Mouse (Mus musculus) heart, embryonic 12.5 days (tissue): ENCODE data around the gene Cntn4. TPM values are rescaled to one million over a fixed set of nuclear protein-coding genes. Genes with fewer than 3 reads are reported as not detected.

Source experiments
- ATAC-seq: fragments of 200-750 bp; cut with Nextera tagmentation; 2 replicates; pipeline ENCODE4 v1.8.0; 2017; ENCODE audit warnings: moderate TSS enrichment, moderate library complexity; ENCODE audit not compliant: insufficient number of reproducible peaks, low FRiP score
- H3K27ac ChIP-seq: fragments of 300-500 bp; sonication (generic); 2 replicates; pipeline ENCODE4 v1.5.1; 2016; ENCODE audit warnings: mild to moderate bottlenecking, moderate library complexity; ENCODE audit not compliant: poor library complexity, severe bottlenecking
- H3K27me3 ChIP-seq: fragments of 300-500 bp; sonication (generic); replicated peaks from 2 replicates; pipeline ENCODE4 v1.6.1; 2016; ENCODE audit warnings: mild to moderate bottlenecking, moderate library complexity
- H3K36me3 ChIP-seq: fragments of 300-500 bp; sonication (generic); 2 replicates; pipeline ENCODE4 v1.6.1; 2016; ENCODE audit warnings: mild to moderate bottlenecking, moderate library complexity
- H3K4me1 ChIP-seq: fragments of 300-500 bp; sonication (generic); replicated peaks from 2 replicates; pipeline ENCODE4 v1.6.1; 2016; ENCODE audit warnings: mild to moderate bottlenecking
- H3K4me2 ChIP-seq: fragments of 300-500 bp; sonication (generic); 2 replicates; pipeline ENCODE4 v1.6.1; 2016; ENCODE audit warnings: mild to moderate bottlenecking, moderate library complexity
- H3K4me3 ChIP-seq: fragments of 300-500 bp; sonication (generic); 2 replicates; pipeline ENCODE4 v1.5.1; 2016; ENCODE audit warnings: mild to moderate bottlenecking
- H3K9ac ChIP-seq: fragments of 300-500 bp; sonication (generic); 2 replicates; pipeline ENCODE4 v1.6.1; 2016; ENCODE audit warnings: mild to moderate bottlenecking, moderate library complexity
- H3K9me3 ChIP-seq: fragments of 300-500 bp; sonication (generic); replicated peaks from 2 replicates; pipeline ENCODE4 v1.6.1; 2016; ENCODE audit warnings: mild to moderate bottlenecking, moderate library complexity
- WGBS: fragments of 180-500 bp; shearing (Covaris S2); methylation state at CpG from one replicate; pipeline ENCODE4 v1.1.7; 2016; 5-methylcytosine and 5-hydroxymethylcytosine counted together
- polyA plus RNA-seq: library from polyadenylated mRNA; unstranded; fragments of >200 nt; fragmentation: Nextera tagmentation; extraction: Ambion mirVana; gene quantifications from 2 replicates; pipeline ENCODE4 v1.2.1, GENCODE M21; 2016

Cntn4 gene
- polyA plus RNA-seq, 1 experiment from 2014 or later: 1.9 TPM

DNA sequence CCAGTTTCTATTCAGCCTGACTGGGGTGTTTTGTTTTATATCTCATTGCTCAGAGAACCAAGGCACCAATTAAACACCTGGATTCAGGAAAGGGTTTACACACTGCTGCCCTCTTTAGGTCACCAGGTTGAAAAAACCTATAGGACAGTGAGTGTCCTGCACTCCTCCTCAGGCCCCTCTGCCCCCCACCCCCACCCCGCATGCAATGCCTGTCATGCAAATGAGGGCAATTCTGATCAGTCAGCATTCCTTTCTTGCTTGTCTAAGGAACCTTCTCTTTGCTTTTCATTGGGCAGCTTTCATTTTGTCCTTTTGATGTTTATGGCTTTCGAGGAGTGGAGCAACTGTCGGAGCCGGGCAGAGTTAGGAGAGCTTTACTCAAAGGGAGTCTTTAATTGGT lies 969.5 kb downstream of the Cntn4 start:
- H3K9me3 ChIP-seq: no peaks in the 10 kb centered on the region
- WGBS: 53% methylated on average over 4 of the region's 4 CpGs
- no peak overlapping the region for H3K4me3 ChIP-seq
- no peaks in the 10 kb centered on the region for H3K4me1 ChIP-seq
- no peak overlapping the region for H3K9ac ChIP-seq
- no peaks in the 10 kb centered on the region for H3K27me3 ChIP-seq
- no peak overlapping the region for H3K27ac ChIP-seq
- no peak for ATAC-seq
- no peak overlapping the region for H3K4me2 ChIP-seq
- no peaks in the 10 kb centered on the region for H3K36me3 ChIP-seq

DNA sequence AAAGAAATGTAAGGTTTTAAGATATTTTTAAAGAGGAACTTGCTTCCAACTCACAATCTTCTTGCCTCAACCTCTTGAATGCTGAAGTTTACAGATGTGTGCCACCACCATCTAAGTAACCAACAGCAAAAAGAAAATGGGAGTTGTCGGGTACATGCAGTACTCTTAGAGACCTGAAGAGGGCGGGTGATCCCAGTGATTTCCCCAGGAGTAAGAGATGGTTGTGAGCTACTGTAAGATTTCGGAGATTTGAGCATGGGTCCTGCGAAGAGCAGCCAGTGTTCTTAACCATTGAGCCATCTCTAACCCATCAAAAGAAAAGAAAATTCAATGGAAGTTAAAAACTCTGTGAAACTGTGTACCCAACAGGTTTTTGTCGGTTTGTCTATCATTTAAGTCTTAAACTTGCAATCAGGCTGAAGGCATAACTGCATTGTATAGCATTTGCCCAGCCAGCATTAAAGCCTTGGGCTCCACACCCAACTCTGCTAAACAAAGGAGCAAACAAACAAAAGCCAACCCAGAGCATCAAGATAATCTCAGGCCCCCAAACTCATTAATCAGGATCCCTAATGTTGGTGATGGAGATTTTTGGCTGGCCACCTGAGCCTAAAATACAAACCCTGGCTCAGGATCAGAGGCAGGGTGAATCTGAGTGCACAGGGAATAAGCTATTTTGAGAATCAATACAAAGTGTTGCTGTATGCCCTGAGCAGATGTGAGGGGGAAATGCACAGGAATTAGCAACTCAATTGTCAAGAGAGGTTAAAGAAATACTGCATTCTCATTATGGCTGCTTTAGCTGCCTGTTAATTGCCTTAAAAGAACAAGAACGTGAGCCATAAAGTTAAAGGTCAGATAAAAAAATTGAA lies 986.6 kb downstream of the Cntn4 start:
- 39% methylated on average over 6 of the region's 6 CpGs for WGBS
- no peak for ATAC-seq
- Histone ChIP-seq H3K36me3 (no peaks in the 10 kb centered on the region), H3K9ac (no peak overlapping the region), H3K4me2 (no peak overlapping the region), H3K9me3 (no peaks in the 10 kb centered on the region), H3K27ac (no peak overlapping the region), H3K4me1 (no peaks in the 10 kb centered on the region), H3K4me3 (no peak overlapping the region), H3K27me3 (no peaks in the 10 kb centered on the region)

DNA sequence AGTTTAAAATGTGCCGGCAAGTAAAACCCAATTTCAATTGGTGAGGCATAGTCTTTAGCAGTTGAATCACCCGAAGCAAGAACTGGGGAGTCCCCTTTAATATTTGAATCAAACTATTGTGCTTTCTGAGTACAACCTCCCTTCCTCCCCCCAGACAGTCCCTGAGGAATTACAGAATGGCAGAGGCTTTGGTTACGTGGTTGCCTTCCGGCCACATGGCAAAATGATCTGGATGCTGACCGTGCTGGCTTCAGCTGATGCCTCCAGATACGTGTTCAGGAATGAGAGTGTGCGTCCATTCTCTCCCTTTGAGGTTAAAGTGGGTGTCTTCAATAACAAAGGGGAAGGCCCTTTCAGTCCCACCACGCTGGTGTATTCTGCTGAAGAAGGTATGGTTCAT lies 998.1 kb downstream of the Cntn4 start:
- WGBS: 80% methylated on average over 8 of the region's 8 CpGs
- Histone ChIP-seq H3K27me3 (no peaks in the 10 kb centered on the region), H3K9ac (no peak overlapping the region), H3K9me3 (no peaks in the 10 kb centered on the region), H3K4me1 (no peaks in the 10 kb centered on the region), H3K36me3 (no peaks in the 10 kb centered on the region), H3K27ac (no peak overlapping the region), H3K4me2 (no peak overlapping the region), H3K4me3 (no peak overlapping the region)
- no peak for ATAC-seq

DNA sequence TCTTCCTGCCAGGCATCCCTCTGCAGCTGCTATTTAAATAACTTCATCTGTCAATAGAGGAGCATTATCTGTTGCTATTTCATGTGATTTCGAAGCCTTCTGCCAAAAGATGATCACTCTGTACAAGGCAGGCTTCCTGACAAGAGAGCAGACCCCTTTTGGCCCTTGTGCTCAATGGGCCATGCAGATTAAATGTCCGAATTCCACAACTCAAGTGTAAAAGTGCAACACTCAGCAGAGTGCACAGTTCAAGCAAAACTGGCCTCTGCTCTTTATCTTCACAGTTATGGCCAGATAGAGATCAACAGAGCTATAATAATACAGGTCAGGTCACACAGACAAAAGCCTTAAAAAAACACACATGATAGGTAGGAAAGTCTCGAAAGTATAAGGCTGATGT lies 1024.5 kb downstream of the Cntn4 start:
- Histone ChIP-seq H3K4me2 (no peak overlapping the region), H3K9ac (no peak overlapping the region), H3K9me3 (no peaks in the 10 kb centered on the region), H3K4me3 (no peak overlapping the region), H3K27me3 (no peaks in the 10 kb centered on the region), H3K4me1 (no peaks in the 10 kb centered on the region), H3K36me3 (no peaks in the 10 kb centered on the region), H3K27ac (no peak overlapping the region)
- WGBS: 62% methylated on average over 3 of the region's 3 CpGs
- ATAC-seq: no peak

DNA sequence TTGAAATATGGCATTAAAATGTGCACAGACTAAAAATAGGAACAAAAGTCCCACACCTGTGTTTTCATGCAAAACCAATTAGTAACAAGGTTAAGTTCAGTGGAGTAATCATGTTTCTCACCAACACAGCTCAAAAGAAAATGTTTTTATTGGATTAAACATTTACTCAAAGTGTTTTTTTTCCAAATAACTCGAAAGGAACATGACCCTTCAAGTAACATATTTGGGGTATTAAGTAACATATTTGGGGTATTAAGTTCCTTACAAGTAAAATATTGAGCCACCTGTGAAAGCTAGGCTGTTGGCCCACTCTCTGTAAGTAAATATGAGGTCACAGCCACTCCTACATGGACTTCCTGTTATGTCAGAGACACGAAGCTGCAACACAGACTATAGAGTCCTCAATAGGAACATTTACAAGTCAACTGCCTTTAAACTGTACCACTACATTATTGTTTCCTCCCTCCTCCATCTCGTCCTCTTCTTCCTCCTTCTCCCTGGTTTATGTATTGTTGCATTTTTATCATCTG lies 1028.1 kb downstream of the Cntn4 start:
- H3K9ac ChIP-seq: no peak overlapping the region
- 46% methylated on average over 3 of the region's 3 CpGs for WGBS
- H3K27ac ChIP-seq: no peak overlapping the region
- no peaks in the 10 kb centered on the region for H3K36me3 ChIP-seq
- ATAC-seq: no peak
- no peaks in the 10 kb centered on the region for H3K4me1 ChIP-seq
- H3K4me2 ChIP-seq: no peak overlapping the region
- H3K4me3 ChIP-seq: no peak overlapping the region
- no peaks in the 10 kb centered on the region for H3K9me3 ChIP-seq
- no peaks in the 10 kb centered on the region for H3K27me3 ChIP-seq

DNA sequence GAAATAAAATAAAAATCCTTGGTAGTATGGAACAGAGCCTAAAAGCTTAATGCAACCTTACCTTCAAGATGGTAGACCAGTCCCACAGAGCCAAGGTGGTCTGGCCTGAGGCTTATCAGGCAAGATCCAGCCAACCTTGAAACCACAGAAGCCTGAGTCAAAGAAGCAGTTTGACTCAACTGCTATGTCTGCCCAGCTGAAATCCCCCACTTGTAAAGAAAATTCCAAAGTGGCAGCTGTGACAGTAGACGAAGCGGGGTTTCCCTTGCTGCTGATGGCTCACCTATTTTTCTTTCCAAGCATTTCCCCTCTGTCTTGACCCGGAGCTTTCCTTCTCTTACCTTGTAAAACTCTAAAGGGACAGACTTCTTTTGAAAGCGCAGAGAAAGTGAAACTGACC lies 1048.2 kb downstream of the Cntn4 start:
- ATAC-seq: no peak
- WGBS: 74% methylated on average over 4 of the region's 4 CpGs

DNA sequence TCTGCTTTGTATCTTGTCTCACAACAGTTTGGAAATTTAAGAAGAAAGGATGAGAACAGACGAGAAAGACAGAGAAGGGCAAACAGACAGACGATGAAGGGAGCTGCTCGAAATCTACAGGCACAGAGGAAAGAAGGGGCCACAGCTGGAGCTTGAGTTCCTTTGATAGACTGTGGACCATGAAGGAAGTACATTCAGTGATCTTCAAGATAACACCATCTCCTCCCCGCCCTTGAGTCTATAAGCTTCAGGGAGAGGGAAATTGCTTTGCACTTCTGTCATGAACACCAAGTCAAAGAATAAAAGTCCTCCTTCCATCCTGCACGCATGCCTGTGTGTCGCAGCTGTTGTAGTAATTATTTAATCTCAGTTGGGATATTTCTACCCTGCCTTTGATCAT lies 1048.6 kb downstream of the Cntn4 start:
- Histone ChIP-seq H3K4me1 (no peaks in the 10 kb centered on the region), H3K4me3 (no peak overlapping the region), H3K9me3 (no peaks in the 10 kb centered on the region), H3K36me3 (no peaks in the 10 kb centered on the region), H3K27ac (no peak overlapping the region), H3K9ac (no peak overlapping the region), H3K4me2 (no peak overlapping the region), H3K27me3 (no peaks in the 10 kb centered on the region)
- ATAC-seq: no peak
- 68% methylated on average over 6 of the region's 6 CpGs for WGBS

More for the DNA sequence above, 1048.2 kb downstream of the Cntn4 start:
- Histone ChIP-seq H3K9ac (no peak overlapping the region), H3K4me3 (no peak overlapping the region), H3K36me3 (no peaks in the 10 kb centered on the region), H3K27me3 (no peaks in the 10 kb centered on the region), H3K4me2 (no peak overlapping the region), H3K4me1 (no peaks in the 10 kb centered on the region), H3K9me3 (no peaks in the 10 kb centered on the region), H3K27ac (no peak overlapping the region)

DNA sequence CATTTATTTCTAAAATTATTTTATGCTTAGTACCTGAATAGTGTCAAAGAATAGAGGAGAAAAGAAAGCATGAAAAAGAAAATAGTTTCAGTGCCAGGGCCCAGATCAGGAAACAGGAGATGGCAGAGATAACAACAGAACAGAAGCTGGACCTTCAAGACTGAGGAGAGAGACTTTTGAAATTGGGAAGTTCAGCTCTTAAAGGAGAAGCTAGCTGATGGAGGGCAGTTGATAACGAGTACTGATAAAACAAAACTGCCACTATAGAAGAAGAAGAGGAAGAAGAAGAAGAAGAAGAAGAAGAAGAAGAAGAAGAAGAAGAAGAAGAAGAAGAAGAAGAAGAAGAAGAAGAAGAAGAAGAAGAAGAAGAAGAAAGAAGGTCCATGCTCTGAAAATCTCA lies 1050.2 kb downstream of the Cntn4 start:
- H3K9me3 ChIP-seq: no peaks in the 10 kb centered on the region
- no peaks in the 10 kb centered on the region for H3K36me3 ChIP-seq
- ATAC-seq: no peak
- no peak overlapping the region for H3K4me2 ChIP-seq
- H3K9ac ChIP-seq: no peak overlapping the region
- H3K4me3 ChIP-seq: no peak overlapping the region
- no peak overlapping the region for H3K27ac ChIP-seq
- H3K27me3 ChIP-seq: no peaks in the 10 kb centered on the region
- WGBS: 71% methylated on average over 1 of the region's 1 CpGs
- H3K4me1 ChIP-seq: no peaks in the 10 kb centered on the region

DNA sequence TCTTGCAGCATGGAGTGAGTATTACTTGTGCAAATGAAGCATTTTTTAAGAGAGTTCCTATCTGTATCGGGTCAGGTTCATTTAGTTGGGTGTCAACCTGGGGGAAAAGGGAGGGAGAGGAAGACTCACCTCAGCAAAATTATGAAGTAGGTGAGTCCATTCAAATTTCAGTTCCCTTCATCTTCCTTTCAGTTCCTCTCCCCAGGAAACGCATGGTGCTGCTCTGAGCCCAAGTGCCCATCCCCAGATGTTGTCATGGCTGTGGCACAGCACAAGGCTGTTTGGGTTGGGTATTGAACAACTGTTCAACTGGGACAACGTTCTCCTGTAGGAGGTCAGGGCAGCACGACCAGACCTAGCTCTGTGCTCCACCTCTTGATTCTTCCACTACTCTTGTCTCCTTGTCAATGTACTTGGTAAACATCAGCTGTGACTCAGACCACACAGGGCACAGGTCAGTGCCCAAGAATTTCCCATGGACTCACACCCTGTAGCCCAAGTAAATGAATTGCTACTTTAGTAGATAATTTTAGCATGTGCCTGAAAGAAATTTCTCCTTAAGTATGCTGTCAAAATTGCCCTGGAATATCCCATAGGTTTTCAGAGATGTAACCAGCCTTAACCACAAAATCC lies 1052.3 kb downstream of the Cntn4 start:
- 76% methylated on average over 4 of the region's 4 CpGs for WGBS
- Histone ChIP-seq H3K27ac (no peak overlapping the region), H3K27me3 (no peaks in the 10 kb centered on the region), H3K4me3 (no peak overlapping the region), H3K36me3 (no peaks in the 10 kb centered on the region), H3K4me2 (no peak overlapping the region), H3K4me1 (no peaks in the 10 kb centered on the region), H3K9me3 (no peaks in the 10 kb centered on the region), H3K9ac (no peak overlapping the region)
- no peak for ATAC-seq

DNA sequence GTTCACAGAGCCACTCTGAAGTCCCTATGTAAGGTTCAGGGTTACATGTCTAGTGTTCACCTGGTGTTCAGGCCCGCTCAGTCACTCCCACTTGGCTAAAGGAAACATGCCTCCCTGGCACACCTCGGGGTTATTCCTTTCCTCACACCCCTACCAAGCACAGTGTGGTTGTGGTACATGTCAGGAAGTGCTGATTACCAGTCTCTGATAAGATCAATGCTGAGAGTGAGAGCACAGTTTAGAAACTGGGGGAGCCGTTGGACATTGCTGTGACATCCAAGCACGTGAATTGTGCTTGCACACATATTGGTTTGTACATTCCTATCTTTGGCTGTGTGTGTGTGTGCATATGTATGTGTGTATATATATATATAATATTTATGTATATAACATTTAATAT lies 1055.1 kb downstream of the Cntn4 start:
- Histone ChIP-seq H3K27ac (no peak overlapping the region), H3K9me3 (no peaks in the 10 kb centered on the region), H3K4me1 (no peaks in the 10 kb centered on the region), H3K27me3 (no peaks in the 10 kb centered on the region), H3K36me3 (no peaks in the 10 kb centered on the region), H3K4me3 (no peak overlapping the region), H3K4me2 (no peak overlapping the region), H3K9ac (no peak overlapping the region)
- no peak for ATAC-seq
- 61% methylated on average over 4 of the region's 4 CpGs for WGBS

DNA sequence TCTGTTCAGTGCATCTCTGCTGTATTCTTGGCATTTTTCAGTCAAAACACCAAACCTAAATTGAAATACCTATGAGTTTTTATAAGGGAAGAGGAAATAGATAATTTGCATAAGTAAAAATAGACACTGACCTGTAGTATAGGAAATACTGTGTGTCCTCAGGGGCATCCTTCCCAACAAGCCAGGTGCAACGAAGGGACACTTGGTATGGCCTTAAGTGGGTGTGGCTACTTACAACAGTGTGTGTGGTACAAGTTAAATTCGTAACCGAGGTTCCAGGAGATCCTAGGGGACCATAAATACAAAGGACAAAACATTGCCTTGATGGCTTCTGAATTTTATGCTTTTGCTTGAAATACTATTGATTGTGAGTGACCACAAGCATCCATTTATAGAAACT lies 1060.8 kb downstream of the Cntn4 start:
- Histone ChIP-seq H3K9me3 (no peaks in the 10 kb centered on the region), H3K4me1 (no peaks in the 10 kb centered on the region), H3K27me3 (no peaks in the 10 kb centered on the region), H3K27ac (no peak overlapping the region), H3K9ac (no peak overlapping the region), H3K4me3 (no peak overlapping the region), H3K4me2 (no peak overlapping the region), H3K36me3 (no peaks in the 10 kb centered on the region)
- ATAC-seq: no peak
- 60% methylated on average over 3 of the region's 3 CpGs for WGBS
